Mouse (Mus musculus): ENCODE measurements at regions not wholly inside any gene's neighbourhood (a gene's known extent, or its start where the extent isn't known, plus 50 kb on each side); places are given as distances from the start of the nearest gene placed in this dataset.

DNA sequence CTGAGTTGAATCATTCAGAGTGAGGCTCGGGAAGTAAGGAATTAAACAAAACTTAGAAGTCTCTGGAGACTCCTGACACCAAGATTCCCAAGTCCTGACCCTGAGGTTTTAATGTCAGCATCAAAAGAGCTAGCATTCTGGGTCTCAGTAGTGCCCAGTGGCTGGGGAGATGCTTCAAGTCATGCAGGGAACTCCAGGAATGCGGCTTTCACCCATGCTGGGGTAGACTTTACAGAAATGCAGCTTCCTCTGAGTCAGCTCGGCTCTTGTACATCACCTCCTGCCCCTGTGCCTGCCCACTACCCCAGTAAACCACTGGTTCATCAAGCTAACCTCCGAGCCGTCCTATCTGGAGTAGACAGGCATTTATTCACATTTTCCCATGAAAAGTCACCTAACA lies 269.5 kb downstream of the Eipr1 start:
- TF ChIP-seq ETS1 (IDR thresholded peaks at IDR 0.05; ENCODE audit: low read depth, low read length) (no peak), USF1 (IDR thresholded peaks at IDR 0.05; ENCODE audit: low read depth, low read length) (no peak), POLR2A (IDR thresholded peaks at IDR 0.05; ENCODE audit: control insufficient read depth in 1 of 2, insufficient read depth in 1 of 2, low read depth in 1 of 2, low read length in 2 of 2, poor library complexity in 1 of 2) (no peak)

Measured in MEL (cell line).